Mouse (Mus musculus) spleen, adult 2 months (tissue): Measurements from ENCODE around the gene Slc11a2. TPM values are rescaled to one million over a fixed set of nuclear protein-coding genes. Genes with fewer than 3 reads are reported as not detected.
"Not testable (repeated sequence)": the region's sequence is repeated elsewhere in the genome, so short reads cannot be mapped to it uniquely, and the experiment has no call there.

ENCODE experiments used
- DNase-seq, 2 experiments: peaks; one replicate each; pipeline versions ENCODE4 v3.0.0 to v3.0.0-alpha.2; 2012 to 2021; ENCODE audit warnings: low spot score in 2 of 2, low read depth in 1 of 2
- H3K27ac ChIP-seq: fragments of 200-500 bp; 2 replicates; pipeline ENCODE4 v1.5.1; 2012; ENCODE audit warnings: low read length, inconsistent platforms; ENCODE audit not compliant: insufficient read depth
- H3K27me3 ChIP-seq: fragments of 200-500 bp; 2 replicates; pipeline ENCODE4 v1.6.1; 2012; ENCODE audit warnings: mild to moderate bottlenecking, moderate library complexity, low read length, inconsistent platforms; ENCODE audit not compliant: control insufficient read depth, insufficient read depth
- H3K36me3 ChIP-seq: fragments of 200-500 bp; 2 replicates; pipeline ENCODE4 v1.6.1; 2012; ENCODE audit warnings: mild to moderate bottlenecking, low read length, inconsistent platforms; ENCODE audit not compliant: control insufficient read depth, insufficient read depth
- H3K4me1 ChIP-seq: fragments of 200-500 bp; 2 replicates; pipeline ENCODE4 v1.6.1; 2011; ENCODE audit warnings: inconsistent platforms; ENCODE audit not compliant: control insufficient read depth, insufficient read depth, insufficient read length
- H3K4me3 ChIP-seq: fragments of 200-500 bp; 2 replicates; pipeline ENCODE4 v1.5.1; 2011; ENCODE audit warnings: mild to moderate bottlenecking, inconsistent platforms; ENCODE audit not compliant: insufficient read depth, insufficient read length; ENCODE audit errors: extremely low read depth
- CTCF ChIP-seq: fragments of 200-500 bp; IDR thresholded peaks from 2 replicates; pipeline ENCODE4 v1.5.1; 2011; ENCODE audit warnings: mild to moderate bottlenecking, inconsistent platforms; ENCODE audit not compliant: insufficient read depth, insufficient read length, insufficient replicate concordance; ENCODE audit errors: extremely low read depth
- POLR2A ChIP-seq: fragments of 200-500 bp; IDR thresholded peaks from 2 replicates; pipeline ENCODE4 v1.6.1; 2011; ENCODE audit warnings: low read depth, low read length, inconsistent platforms
- WGBS: fragments of 180-500 bp; shearing (Covaris S2); methylation state at CpG from one replicate; pipeline ENCODE4 v1.1.7; 2018; 5-methylcytosine and 5-hydroxymethylcytosine counted together
- polyA plus RNA-seq: library from polyadenylated mRNA; depleted of rRNA; stranded (reverse); fragments of >200 nt; gene quantifications from 2 replicates; pipeline ENCODE4 v1.2.3, GENCODE M21; 2012

Gene Slc11a2
- polyA plus RNA-seq, 1 experiment: 24.9 TPM

DNA sequence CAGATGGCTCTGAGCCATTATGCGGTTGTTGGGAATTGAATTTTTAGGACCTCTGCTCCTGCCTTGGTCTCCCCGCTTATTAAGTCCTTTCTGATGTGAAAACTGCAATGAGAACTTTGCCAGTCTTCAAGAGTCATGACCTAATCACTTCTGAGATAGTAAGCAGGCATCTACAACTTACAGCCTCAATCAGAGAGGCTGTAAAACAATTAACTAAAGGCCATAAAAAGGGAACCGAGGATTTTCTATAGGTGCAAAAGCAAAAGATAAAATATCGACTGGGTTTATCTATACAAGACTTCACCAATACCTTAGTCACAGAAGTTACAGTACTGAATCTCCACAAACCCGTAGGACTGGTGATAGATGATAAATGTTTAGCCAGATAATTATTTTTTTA, 69.0 kb downstream of the Slc11a2 start:
- H3K27ac ChIP-seq: no peak overlapping the region
- H3K4me1 ChIP-seq: no peaks in the 10 kb centered on the region
- TF ChIP-seq POLR2A: no peak
- TF ChIP-seq CTCF: no peak
- WGBS: 70% methylated on average over 5 of the region's 5 CpGs
- H3K36me3 ChIP-seq: no peaks in the 10 kb centered on the region
- no peaks in the 10 kb centered on the region for H3K27me3 ChIP-seq
- H3K4me3 ChIP-seq: no peak overlapping the region
- DNase-seq: no peak

DNA sequence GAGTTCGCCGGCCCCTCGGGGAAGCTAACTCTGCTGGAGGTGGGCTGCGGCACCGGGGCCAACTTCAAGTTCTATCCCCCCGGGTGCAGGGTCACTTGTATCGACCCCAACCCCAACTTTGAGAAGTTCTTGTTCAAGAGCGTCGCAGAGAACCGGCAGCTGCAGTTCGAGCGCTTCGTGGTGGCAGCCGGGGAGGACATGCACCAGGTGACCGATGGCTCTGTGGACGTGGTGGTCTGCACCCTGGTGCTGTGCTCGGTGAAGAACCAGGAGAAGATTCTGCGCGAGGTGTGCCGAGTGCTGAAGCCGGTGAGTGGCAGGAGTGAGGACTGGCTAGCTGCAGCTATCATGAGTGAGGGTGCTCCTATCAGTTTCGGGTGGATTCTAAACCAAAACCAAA, 71.5 kb downstream of the Slc11a2 start:
- H3K4me3 ChIP-seq, H3K36me3 ChIP-seq, H3K4me1 ChIP-seq, H3K27me3 ChIP-seq, DNase-seq, H3K27ac ChIP-seq: not testable (repeated sequence)
- WGBS: 90% methylated on average over 22 of the region's 22 CpGs

DNA sequence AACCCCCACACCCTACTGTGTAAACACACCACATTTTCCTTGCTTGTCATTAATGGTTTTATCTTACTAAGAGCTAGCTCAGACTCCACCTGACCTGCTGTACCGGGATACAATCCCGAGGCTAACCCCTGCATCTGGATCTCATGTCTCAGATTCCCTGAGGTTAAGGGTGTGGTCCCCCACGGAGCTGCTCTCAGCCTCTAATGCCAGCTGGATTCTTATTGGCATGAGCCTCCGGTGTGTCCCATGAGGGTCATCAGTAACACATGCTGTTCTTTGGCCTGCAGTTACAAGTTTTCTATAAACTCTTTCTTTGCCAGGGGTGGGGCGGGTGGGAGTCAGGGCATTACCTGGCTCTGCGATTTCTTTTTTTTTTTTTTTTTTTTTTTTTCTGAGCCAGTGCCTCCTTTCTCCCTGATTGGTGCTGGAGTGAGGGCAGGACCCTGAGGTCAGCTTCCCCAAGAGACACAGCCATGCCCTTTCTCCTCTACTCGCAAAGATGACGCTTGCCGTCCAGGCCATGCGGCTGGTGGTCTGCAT, 72.1 kb downstream of the Slc11a2 start, which contains the start of the genes Methig1 and Mettl7a2:
Methig1 (plus strand) TSS at position 439 of the 540 bp plus-strand sequence.
Mettl7a2 (plus strand) TSS at position 490 of the 540 bp plus-strand sequence.
- no peaks in the 10 kb centered on the region for H3K4me1 ChIP-seq
- no peaks in the 10 kb centered on the region for H3K27me3 ChIP-seq
- no peak for DNase-seq
- no peak for TF ChIP-seq POLR2A
- no peak for TF ChIP-seq CTCF
- no peak within 1 kb of the TSS for H3K4me3 ChIP-seq
- H3K36me3 ChIP-seq: no peaks in the 10 kb centered on the region
- WGBS: 90% methylated on average over 10 of the region's 10 CpGs
- no peak within 1 kb of the TSS for H3K27ac ChIP-seq

DNA sequence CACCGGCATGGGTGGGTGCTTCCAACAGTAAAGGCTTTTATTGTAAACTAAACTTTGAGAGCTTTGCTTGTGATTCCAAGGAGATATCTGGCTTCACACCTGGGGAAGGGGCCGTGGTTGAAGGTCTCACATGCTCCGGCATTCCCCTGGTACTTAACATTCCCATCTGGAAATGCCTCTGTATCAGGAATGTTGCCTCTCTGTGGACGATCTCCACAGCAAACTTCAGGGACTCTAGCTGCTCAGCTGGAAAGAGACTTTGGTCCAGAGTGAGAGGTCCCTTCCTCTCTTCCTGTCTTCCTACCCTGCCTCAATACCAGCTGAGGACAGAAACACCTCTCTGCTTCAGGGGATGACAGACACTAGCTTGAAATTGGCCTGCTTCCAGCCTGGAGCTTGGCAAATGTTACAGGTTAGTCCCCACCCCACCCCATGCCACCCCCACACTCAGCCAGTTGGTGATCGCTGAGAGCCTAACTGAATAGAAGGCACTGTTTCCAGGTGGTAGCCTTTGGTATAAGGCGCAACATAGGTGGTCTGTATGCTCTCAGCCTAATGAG, 73.3 kb downstream of the Slc11a2 start:
- H3K27ac ChIP-seq: no peak overlapping the region
- H3K4me3 ChIP-seq: no peak overlapping the region
- no peak for DNase-seq
- TF ChIP-seq POLR2A (no peak), CTCF (no peak)
- no peaks in the 10 kb centered on the region for H3K27me3 ChIP-seq
- no peaks in the 10 kb centered on the region for H3K4me1 ChIP-seq
- WGBS: 78% methylated on average over 6 of the region's 6 CpGs
- H3K36me3 ChIP-seq: no peaks in the 10 kb centered on the region

DNA sequence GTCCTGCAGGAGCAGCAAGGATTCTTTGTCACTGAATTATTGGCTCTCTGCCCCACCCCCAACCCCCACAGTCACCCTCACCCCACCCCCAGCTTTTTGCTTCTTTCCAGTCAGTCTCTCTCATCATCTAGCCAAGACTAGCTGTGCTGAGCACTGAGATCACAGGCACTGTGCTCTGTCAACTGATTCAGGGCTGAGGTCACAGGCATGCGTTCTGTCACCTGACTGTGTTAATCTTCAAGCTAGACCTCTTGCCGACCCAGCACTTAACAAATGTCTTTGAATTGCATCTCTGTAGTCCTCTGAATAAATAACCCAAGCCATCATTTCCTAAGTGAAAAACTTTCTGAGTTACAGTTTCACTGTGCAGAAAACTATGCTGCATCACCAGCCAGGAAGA, 75.4 kb downstream of the Slc11a2 start:
- no peak for TF ChIP-seq CTCF
- TF ChIP-seq POLR2A: no peak
- Histone ChIP-seq H3K4me1 (no peaks in the 10 kb centered on the region), H3K36me3 (no peaks in the 10 kb centered on the region), H3K27ac (no peak overlapping the region), H3K4me3 (no peak overlapping the region), H3K27me3 (no peaks in the 10 kb centered on the region)
- DNase-seq: no peak
- 70% methylated on average over 2 of the region's 2 CpGs for WGBS

DNA sequence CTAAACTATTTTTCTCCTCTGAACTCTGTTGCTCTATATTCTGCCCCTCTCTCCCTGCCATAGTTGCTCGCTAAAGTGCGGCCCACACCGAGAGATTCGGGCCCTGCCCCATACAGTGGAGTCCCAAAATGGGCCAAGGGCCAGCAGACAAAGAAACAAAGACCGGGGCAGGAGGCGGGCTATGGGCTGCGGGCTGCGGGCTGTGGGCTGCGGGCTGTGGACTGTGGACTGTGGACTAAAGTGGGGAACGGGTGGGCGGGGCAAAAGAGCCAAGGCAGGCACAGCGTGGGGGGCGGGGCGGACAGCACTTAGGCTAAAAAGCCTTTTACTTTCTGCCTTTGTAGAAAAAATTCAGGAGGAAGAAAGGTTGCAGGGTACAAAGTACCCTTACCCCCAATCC, 78.1 kb downstream of the Slc11a2 start:
- Histone ChIP-seq H3K4me1 (no peaks in the 10 kb centered on the region), H3K4me3 (no peak overlapping the region), H3K27ac (no peak overlapping the region), H3K36me3 (no peaks in the 10 kb centered on the region), H3K27me3 (no peaks in the 10 kb centered on the region)
- TF ChIP-seq POLR2A: no peak
- TF ChIP-seq CTCF: no peak
- 91% methylated on average over 14 of the region's 14 CpGs for WGBS
- DNase-seq: no peak

DNA sequence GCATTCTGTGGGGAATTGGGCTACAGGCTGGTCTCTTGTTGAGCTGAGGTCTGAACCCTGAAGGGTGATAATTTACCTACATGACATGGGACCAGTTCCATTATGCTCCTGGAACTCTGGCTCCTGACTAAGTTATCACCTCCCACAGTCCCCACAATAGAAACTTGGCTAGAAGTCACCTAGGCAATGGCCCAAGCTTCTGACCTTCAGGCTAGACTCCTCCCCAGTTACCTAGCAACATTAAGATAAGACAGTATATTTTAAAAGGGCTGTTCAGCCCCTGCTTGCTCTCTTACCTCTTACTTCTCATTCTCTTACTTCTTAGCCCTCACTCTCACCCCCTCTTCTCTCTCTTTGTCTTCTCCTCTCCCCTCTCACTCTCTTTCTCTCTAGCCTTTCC, 79.4 kb downstream of the Slc11a2 start:
- Histone ChIP-seq H3K4me3 (no peak overlapping the region), H3K36me3 (no peaks in the 10 kb centered on the region), H3K4me1 (no peaks in the 10 kb centered on the region), H3K27ac (no peak overlapping the region), H3K27me3 (no peaks in the 10 kb centered on the region)
- DNase-seq: no peak
- TF ChIP-seq CTCF (no peak), POLR2A (no peak)

DNA sequence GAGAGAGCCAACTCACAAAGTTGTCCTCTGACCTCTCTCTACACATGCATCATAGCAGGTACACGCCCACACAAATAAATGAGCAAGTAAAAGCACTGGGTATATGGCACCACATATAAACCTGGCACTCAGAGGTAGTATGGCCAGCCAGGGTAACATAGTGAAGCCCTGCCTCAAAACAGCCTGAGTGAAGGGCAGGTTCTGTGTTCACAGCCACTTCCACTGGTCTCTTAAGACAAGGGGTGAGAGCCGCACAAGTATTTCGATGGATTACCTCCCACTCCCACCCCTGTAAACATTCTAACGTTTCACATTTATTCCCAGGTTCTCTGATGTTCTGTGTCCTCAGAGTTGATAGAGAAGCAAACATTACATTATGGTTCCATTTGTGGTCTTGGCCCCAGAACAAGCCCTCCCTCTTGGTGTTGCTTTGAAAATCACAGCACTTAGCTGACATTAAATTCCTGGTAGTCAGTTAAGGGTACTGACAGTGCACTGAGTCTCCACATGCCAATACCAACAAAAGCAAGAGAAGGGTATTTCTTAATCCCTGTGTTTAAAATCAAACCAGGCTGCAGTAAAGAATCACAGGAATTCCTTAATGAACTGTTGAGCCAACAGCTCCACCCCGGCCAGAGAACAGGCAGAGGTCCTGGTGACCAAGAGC, 83.4 kb downstream of the Slc11a2 start:
- DNase-seq, H3K27me3 ChIP-seq, H3K4me3 ChIP-seq, H3K36me3 ChIP-seq, H3K27ac ChIP-seq, H3K4me1 ChIP-seq: not testable (repeated sequence)
- 85% methylated on average over 4 of the region's 5 CpGs for WGBS
